Mouse (Mus musculus) heart, embryonic 14.5 days (tissue): ENCODE data around the gene Cadm4. TPM values are rescaled to one million over a fixed set of nuclear protein-coding genes. Genes with fewer than 3 reads are reported as not detected.

ENCODE experiments used
- ATAC-seq: fragments of 200-750 bp; cut with Nextera tagmentation; 2 replicates; pipeline ENCODE4 v1.8.0; 2017; ENCODE audit warnings: low read depth, moderate TSS enrichment; ENCODE audit not compliant: insufficient number of reproducible peaks, insufficient read depth, low FRiP score
- H3K27ac ChIP-seq, 2 experiments: fragments of 200-500 bp in 1 of 2; fragments of 300-500 bp in 1 of 2; sonication (generic) in 1 of 2; replicated peaks in 1 of 2; 2 replicates each; pipeline ENCODE4 v1.5.1; 2012 to 2014; ENCODE audit warnings: low read depth in 2 of 2, low read length in 2 of 2, control low read depth in 1 of 2, mild to moderate bottlenecking in 1 of 2, mixed read lengths in 1 of 2; ENCODE audit not compliant: control insufficient read depth in 1 of 2, insufficient read depth in 1 of 2
- H3K27me3 ChIP-seq: fragments of 300-500 bp; sonication (generic); 2 replicates; pipeline ENCODE4 v1.6.1; 2014; ENCODE audit warnings: mild to moderate bottlenecking, low read length, control low read depth; ENCODE audit not compliant: control insufficient read depth, insufficient read depth
- H3K36me3 ChIP-seq: fragments of 300-500 bp; sonication (generic); 2 replicates; pipeline ENCODE4 v1.6.1; 2014; ENCODE audit warnings: mild to moderate bottlenecking, control low read depth, low read length, mixed read lengths; ENCODE audit not compliant: control insufficient read depth, insufficient read depth
- H3K4me1 ChIP-seq, 2 experiments: fragments of 200-500 bp in 1 of 2; fragments of 300-500 bp in 1 of 2; sonication (generic) in 1 of 2; 2 replicates each; pipeline ENCODE4 v1.6.1; 2012 to 2014; ENCODE audit warnings: low read length in 2 of 2, control low read depth in 1 of 2, mixed read lengths in 1 of 2; ENCODE audit not compliant: control insufficient read depth in 2 of 2, insufficient read depth in 2 of 2
- H3K4me2 ChIP-seq: fragments of 300-500 bp; sonication (generic); 2 replicates; pipeline ENCODE4 v1.6.1; 2014; ENCODE audit warnings: mild to moderate bottlenecking, low read length
- H3K4me3 ChIP-seq, 2 experiments: fragments of 200-500 bp in 1 of 2; fragments of 300-500 bp in 1 of 2; sonication (generic) in 1 of 2; 2 replicates each; pipeline ENCODE4 v1.5.1; 2012 to 2014; ENCODE audit warnings: low read length in 2 of 2, mild to moderate bottlenecking in 2 of 2, control low read depth in 1 of 2, low read depth in 1 of 2, moderate library complexity in 1 of 2; ENCODE audit not compliant: control insufficient read depth in 1 of 2, insufficient read depth in 1 of 2
- H3K9ac ChIP-seq: fragments of 300-500 bp; sonication (generic); 2 replicates; pipeline ENCODE4 v1.6.1; 2014; ENCODE audit warnings: mild to moderate bottlenecking, low read length
- H3K9me3 ChIP-seq: fragments of 300-500 bp; sonication (generic); 2 replicates; pipeline ENCODE4 v1.6.1; 2016; ENCODE audit warnings: low read length, control low read depth; ENCODE audit not compliant: control insufficient read depth
- WGBS: fragments of 180-500 bp; shearing (Covaris S2); extraction: QIAGEN DNeasy Blood & Tissue Kit; methylation state at CpG from one replicate; pipeline ENCODE4 v1.1.7; 2014; 5-methylcytosine and 5-hydroxymethylcytosine counted together
- polyA plus RNA-seq: library from polyadenylated mRNA; unstranded; fragments of >200 nt; fragmentation: Nextera tagmentation; extraction: Ambion mirVana; gene quantifications from 2 replicates; pipeline ENCODE4 v1.2.1, GENCODE M21; 2014

The Cadm4 gene
- polyA plus RNA-seq, 1 experiment from 2014 or later: 0.47 TPM

DNA sequence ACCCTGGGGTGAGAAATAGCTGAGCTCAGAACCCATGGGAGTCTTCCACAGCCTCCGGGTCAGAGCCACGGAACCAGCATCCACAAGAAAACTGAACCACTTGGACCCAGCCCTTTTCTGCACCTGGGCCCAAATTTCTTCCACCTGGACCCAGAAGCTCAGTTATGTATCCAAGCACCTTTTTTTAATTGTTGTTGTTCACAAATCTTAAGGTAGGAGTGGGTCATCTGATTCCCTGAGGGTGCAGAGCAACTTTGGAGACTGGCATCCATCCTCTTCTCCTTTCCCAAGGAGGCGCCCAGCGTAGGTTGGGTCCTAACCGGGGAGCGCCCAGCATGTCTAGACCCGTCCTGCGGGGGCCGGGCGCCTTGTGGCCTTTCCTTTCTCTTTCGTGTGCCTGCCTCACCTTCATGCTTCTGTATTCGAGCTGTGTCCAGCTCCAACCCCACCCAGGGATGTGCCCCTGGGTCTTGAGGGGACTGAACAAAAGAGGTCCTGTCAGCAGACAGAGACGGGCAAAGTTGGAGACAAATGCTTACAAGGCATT, 64.3 kb downstream of the Cadm4 start, which contains the start of the genes Pinlyp and Xrcc1:
Gene Pinlyp (minus strand): TSS at position 51 of the 547 bp plus-strand sequence.
Gene Xrcc1 (plus strand): TSS at position 222 of the 547 bp plus-strand sequence.
- 32% methylated on average over 13 of the region's 13 CpGs for WGBS
- peaks cover 13% of the 10 kb centered on the region for H3K36me3 ChIP-seq
- peak within 1 kb of the TSS; percentile 53 to 72; a peak in 3 of 4 replicates for H3K27ac ChIP-seq
- H3K9ac ChIP-seq: peak within 1 kb of the TSS; percentile 89
- H3K4me1 ChIP-seq: peaks cover 7 to 10% of the 10 kb centered on the region in 2 experiments
- 0 out of 2 replicates have a peak, but pooled peaks cover 2% of the 10 kb centered on the region for H3K9me3 ChIP-seq
- H3K27me3 ChIP-seq: no peaks in the 10 kb centered on the region
- H3K4me2 ChIP-seq: peak within 1 kb of the TSS; percentile 70
- ATAC-seq: no peak
- H3K4me3 ChIP-seq: peak within 1 kb of the TSS; percentile 88 to 94

DNA sequence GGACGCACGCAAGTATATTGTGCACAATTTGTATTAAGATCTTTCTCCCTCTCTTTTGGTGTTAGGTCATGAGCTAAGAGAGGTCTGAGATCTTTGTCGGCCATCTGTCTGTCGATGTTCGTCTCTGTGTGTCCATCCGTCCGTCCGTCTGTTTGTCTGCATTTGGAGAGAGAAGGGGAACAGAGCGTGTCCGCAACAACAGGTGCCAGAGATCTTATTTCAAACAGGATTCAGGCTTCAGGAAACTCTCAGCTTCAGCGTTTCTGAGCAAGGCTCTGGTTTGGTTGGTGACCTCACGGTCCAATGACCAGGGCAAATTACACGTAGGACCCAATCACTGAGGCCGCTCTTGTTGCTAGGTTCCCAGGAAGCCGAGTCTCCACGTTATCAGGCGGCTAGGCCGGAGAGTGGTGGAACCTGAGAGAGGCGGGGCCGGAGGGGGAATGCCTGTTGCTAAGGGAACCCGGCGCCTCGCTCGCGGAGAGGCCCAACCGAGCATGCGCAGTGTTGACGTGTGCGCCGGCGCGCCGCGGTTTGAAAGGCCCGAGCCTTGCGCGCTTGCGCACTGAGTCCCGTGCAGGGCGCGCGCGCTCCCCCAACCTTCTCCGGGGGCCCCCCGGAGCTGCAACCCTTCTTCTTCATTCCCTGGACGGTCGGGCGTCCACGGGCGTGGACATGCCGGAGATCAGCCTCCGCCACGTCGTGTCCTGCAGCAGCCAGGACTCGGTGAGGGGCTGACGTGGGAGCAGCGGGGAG, 65.0 kb downstream of the Cadm4 start:
- H3K36me3 ChIP-seq: peaks cover 13% of the 10 kb centered on the region
- ATAC-seq: peak; percentile 98
- peaks cover 7 to 10% of the 10 kb centered on the region in 2 experiments for H3K4me1 ChIP-seq
- WGBS: under 1% methylated on average over 57 of the region's 57 CpGs
- peak overlapping the region; percentile 88 to 94 for H3K4me3 ChIP-seq
- no peaks in the 10 kb centered on the region for H3K27me3 ChIP-seq
- peak overlapping the region; percentile 70 for H3K4me2 ChIP-seq
- H3K9ac ChIP-seq: peak overlapping the region; percentile 89
- H3K9me3 ChIP-seq: 0 out of 2 replicates have a peak, but pooled peaks cover 2% of the 10 kb centered on the region
- peak overlapping the region; percentile 53 to 72; a peak in 3 of 4 replicates for H3K27ac ChIP-seq

DNA sequence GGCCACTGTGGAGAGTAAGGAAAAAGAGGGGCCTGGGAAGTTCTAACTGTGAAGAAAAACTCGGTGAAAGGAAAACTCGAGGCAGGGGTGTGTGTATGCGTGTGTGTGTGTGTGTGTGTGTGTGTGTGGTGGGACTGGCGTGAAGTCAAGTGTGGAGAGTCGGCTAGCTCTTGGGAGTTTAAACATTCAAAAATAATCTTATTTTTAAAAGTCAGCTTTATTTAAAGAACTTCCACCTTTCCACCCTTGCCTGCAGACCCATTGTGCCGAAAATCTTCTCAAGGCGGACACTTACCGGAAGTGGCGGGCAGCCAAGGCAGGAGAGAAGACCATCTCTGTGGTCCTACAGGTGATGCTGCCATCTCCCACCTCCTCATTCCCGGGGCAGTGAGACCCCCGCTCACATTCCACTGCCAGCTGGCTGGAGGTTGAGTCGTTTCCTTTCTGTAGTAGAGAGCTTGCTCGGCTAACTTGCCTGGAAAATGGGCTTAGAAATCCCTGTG, 65.8 kb downstream of the Cadm4 start:
- peak overlapping the region; percentile 88 to 94 for H3K4me3 ChIP-seq
- H3K27ac ChIP-seq: peak overlapping the region in 1 of 2 experiments; percentile 48; a peak in 1 of 4 replicates
- 27% methylated on average over 13 of the region's 13 CpGs for WGBS
- H3K9me3 ChIP-seq: 0 out of 2 replicates have a peak, but pooled peaks cover 2% of the 10 kb centered on the region
- H3K36me3 ChIP-seq: peaks cover 20% of the 10 kb centered on the region
- H3K4me1 ChIP-seq: peaks cover 7 to 10% of the 10 kb centered on the region in 2 experiments
- no peak for ATAC-seq
- no peaks in the 10 kb centered on the region for H3K27me3 ChIP-seq
- peak overlapping the region; percentile 89 for H3K9ac ChIP-seq
- peak overlapping the region; percentile 70 for H3K4me2 ChIP-seq

DNA sequence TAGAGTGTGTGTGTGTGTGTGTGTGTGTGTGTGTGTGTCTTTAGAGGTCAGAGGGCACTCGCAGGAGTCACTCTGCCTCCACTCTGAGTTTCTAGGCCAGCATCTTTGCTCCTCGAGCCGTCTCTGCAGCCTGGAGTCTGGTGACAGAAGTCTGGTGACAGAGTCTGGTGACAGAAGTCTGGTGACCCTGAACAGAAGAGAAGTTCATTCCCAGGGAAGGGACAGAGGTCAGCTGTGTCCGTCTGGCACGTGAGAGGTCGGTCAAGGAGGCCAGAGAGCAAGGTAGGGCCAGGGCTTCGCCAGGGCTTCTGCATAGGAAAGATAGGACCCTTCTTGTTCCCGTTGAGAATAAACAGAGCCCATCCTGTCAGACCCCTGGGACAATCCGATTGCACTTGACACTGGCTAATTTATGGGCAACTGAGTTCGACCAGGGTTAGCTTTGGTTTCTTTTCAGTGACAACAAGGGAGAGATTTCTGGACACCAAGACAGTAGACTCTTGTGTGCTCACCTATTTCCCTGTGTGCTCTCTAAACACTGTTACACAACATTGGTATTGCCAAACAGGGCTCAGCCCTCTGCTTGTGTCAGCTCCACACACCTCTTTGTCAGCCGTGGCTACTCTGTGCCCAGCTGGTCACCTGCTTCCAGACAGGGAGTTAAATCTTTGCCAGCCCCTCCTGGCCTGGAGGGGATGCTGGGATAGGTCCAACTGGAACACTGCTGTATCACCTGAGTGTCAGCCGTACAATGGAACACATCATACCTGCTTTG, 70.3 kb downstream of the Cadm4 start:
- no peak overlapping the region for H3K27ac ChIP-seq
- no peak overlapping the region for H3K4me2 ChIP-seq
- peaks cover 3 to 6% of the 10 kb centered on the region in 2 experiments for H3K4me1 ChIP-seq
- no peaks in the 10 kb centered on the region for H3K27me3 ChIP-seq
- no peak for ATAC-seq
- H3K9me3 ChIP-seq: no peaks in the 10 kb centered on the region
- no peak overlapping the region for H3K9ac ChIP-seq
- 86% methylated on average over 12 of the region's 12 CpGs for WGBS
- H3K36me3 ChIP-seq: peaks cover 47% of the 10 kb centered on the region
- H3K4me3 ChIP-seq: no peak overlapping the region

Other genes with a start within 250 kb of the Cadm4 start
- gene Zfp109, start 244.5 kb upstream of the Cadm4 start, polyA plus RNA-seq: 2.3 and 3.4 TPM in 2 replicates
- gene Zfp108, start 227.2 kb upstream of the Cadm4 start, polyA plus RNA-seq: 2.2 and 2.5 TPM in 2 replicates
- gene Zfp93, start 211.6 kb upstream of the Cadm4 start, polyA plus RNA-seq: 5.0 and 6.5 TPM in 2 replicates
- 12.9 and 15.9 TPM in 2 replicates for gene Zfp61, start 180.8 kb upstream of the Cadm4 start, polyA plus RNA-seq
- 4.5 and 6.3 TPM in 2 replicates for gene Zfp94, start 165.4 kb upstream of the Cadm4 start, polyA plus RNA-seq
- gene Tescl, start 148.1 kb upstream of the Cadm4 start, polyA plus RNA-seq: not detected in 2 replicates
- gene Lypd5, start 132.8 kb upstream of the Cadm4 start, polyA plus RNA-seq: not detected in 2 replicates
- gene Kcnn4, start 111.8 kb upstream of the Cadm4 start, polyA plus RNA-seq: 1.4 and 1.8 TPM in 2 replicates
- 18.4 and 20.7 TPM in 2 replicates for gene Smg9, start 82.4 kb upstream of the Cadm4 start, polyA plus RNA-seq
- not detected in 2 replicates for gene Irgc1, start 29.7 kb upstream of the Cadm4 start, polyA plus RNA-seq
- 7.9 and 8.2 TPM in 2 replicates for gene Plaur, start 19.5 kb upstream of the Cadm4 start, polyA plus RNA-seq
- gene Zfp428, start 25.0 kb downstream of the Cadm4 start, polyA plus RNA-seq: 23.7 and 28.2 TPM in 2 replicates
- 0.38 TPM in 1 of 2 replicates, not detected in the other for gene AC161166.1, start 30.4 kb downstream of the Cadm4 start, polyA plus RNA-seq
- gene Irgq, start 48.7 kb downstream of the Cadm4 start, polyA plus RNA-seq: 7.4 and 8.0 TPM in 2 replicates
- gene Pinlyp, start 64.1 kb downstream of the Cadm4 start, polyA plus RNA-seq: not detected in 2 replicates
- 54.6 and 57.4 TPM in 2 replicates for gene Xrcc1, start 64.3 kb downstream of the Cadm4 start, polyA plus RNA-seq
- 24.8 and 26.2 TPM in 2 replicates for gene Ethe1, start 105.5 kb downstream of the Cadm4 start, polyA plus RNA-seq
- gene Zfp575, start 105.6 kb downstream of the Cadm4 start, polyA plus RNA-seq: 0.36 and 0.49 TPM in 2 replicates
- 0.08 TPM in 1 of 2 replicates, not detected in the other for gene Phldb3, start 128.7 kb downstream of the Cadm4 start, polyA plus RNA-seq
- not detected in 2 replicates for gene Lypd3, start 154.5 kb downstream of the Cadm4 start, polyA plus RNA-seq
- not detected in 2 replicates for gene Tex101, start 194.7 kb downstream of the Cadm4 start, polyA plus RNA-seq
- gene BC049730, start 227.2 kb downstream of the Cadm4 start, polyA plus RNA-seq: not detected in 2 replicates
- gene Gm4763, start 244.9 kb downstream of the Cadm4 start, polyA plus RNA-seq: not detected in 2 replicates